ENCODE assay signal across 9 mouse cellular contexts in the genomic region with DNA sequence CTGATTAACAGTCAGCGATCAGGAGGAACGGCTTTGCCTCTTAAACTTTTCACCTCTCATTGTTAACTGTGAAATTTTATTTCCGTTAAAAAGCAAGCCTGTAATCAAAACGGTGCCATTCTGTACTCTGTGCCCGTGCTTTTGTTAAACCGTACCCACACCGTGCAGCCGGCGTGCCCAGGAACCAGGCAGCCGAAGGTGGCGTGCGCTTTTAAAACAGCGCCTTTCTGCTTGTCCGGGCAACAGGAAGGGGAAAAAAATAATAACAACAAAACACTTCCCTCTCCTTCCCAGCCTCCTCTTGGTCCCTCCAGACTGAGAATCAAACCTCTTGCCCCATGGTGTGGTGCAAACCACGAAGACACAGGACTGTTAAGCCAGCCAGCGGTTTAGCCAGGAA.
DNase-seq lines count a peak whose midpoint lies in the region; ATAC-seq and TF ChIP-seq lines count a peak whose summit lies in the region.
"Had no signal": no experiment of that assay in that cellular context is flagged by ENCODE, and none has a peak within 500 bp of the region (broad histone marks: within the 10 kb centered on the region; RNA-seq: fewer than 3 reads in every experiment).

No protein-coding gene starts in this region.

- no peaks in the 10 kb centered on the region; the same call in 1 of the 2 replicates for H3K4me1 ChIP-seq in brown adipose tissue, adult 24 weeks (ENCODE audit: control insufficient read depth, insufficient read depth, insufficient read length, low read length)
- H3K4me1 ChIP-seq in heart, embryonic 14.5 days (ENCODE audit: control insufficient read depth in 2 of 2, insufficient read depth in 2 of 2, low read length in 2 of 2) = peaks cover 0 to 2% of the 10 kb centered on the region in 2 experiments; a peak in 1 of 4 replicates
- H3K4me1 ChIP-seq in limb, embryonic 12.5 days (replicated peaks) = peaks cover 5% of the 10 kb centered on the region; the same call in 1 of the 2 replicates

- intact Hi-C loops in gastrocnemius, adult 2 months (cut with DNase I) = no loop called here
- intact Hi-C loops in left cerebral cortex, postnatal 4 days (cut with DNase I) = no loop called here

- 3% methylated on average over 16 of the region's 16 CpGs for WGBS in heart, embryonic 14.5 days
- under 1% methylated on average over 16 of the region's 16 CpGs for WGBS in limb, embryonic 12.5 days

- no peak overlapping the region for H3K9ac ChIP-seq in heart, embryonic 14.5 days (ENCODE audit: low read length)
- no peak overlapping the region for H3K9ac ChIP-seq in limb, embryonic 12.5 days (replicated peaks)

- H3K4me2 ChIP-seq in heart, embryonic 14.5 days (ENCODE audit: low read length) = peak overlapping the region; percentile 63
- H3K4me2 ChIP-seq in limb, embryonic 12.5 days = peak overlapping the region; percentile 47

- H3K9me3 ChIP-seq in heart, embryonic 14.5 days (ENCODE audit: control insufficient read depth, low read length) = no peaks in the 10 kb centered on the region
- H3K9me3 ChIP-seq in limb, embryonic 12.5 days = no peaks in the 10 kb centered on the region

- no peak for DNase-seq in gastrocnemius, adult 2 months
- DNase-seq in gastrocnemius, postnatal 10 days = no peak
- no peak for DNase-seq in left cerebral cortex, postnatal 4 days
- DNase-seq in retina, postnatal 1 day = no peak
- DNase-seq in right cerebral cortex, postnatal 25 days = no peak
- DNase-seq: spleen, adult 18-20 months had no signal

- no peak for ATAC-seq in heart, embryonic 14.5 days (ENCODE audit: insufficient number of reproducible peaks, insufficient read depth, low FRiP score, low read depth)
- no peak for ATAC-seq in limb, embryonic 12.5 days (ENCODE audit: insufficient number of reproducible peaks, insufficient read depth, low FRiP score, low TSS enrichment, low read depth)

- TF ChIP-seq CTCF in gastrocnemius, adult 2 months (IDR thresholded peaks at IDR 0.05) = no peak

- H3K27ac ChIP-seq in gastrocnemius, adult 2 months = no peak overlapping the region
- H3K27ac ChIP-seq in brown adipose tissue, adult 24 weeks (replicated peaks; ENCODE audit: low read depth, low read length) = no peak overlapping the region
- no peak overlapping the region for H3K27ac ChIP-seq in heart, embryonic 14.5 days (replicated peaks in 1 of 2; ENCODE audit: control insufficient read depth in 1 of 2, insufficient read depth in 1 of 2, low read depth in 2 of 2, low read length in 2 of 2)
- H3K27ac ChIP-seq in limb, embryonic 12.5 days = no peak overlapping the region

- peaks cover 65% of the 10 kb centered on the region for H3K27me3 ChIP-seq in heart, embryonic 14.5 days (ENCODE audit: control insufficient read depth, insufficient read depth, low read length)
- H3K27me3 ChIP-seq in limb, embryonic 12.5 days = peaks cover 87% of the 10 kb centered on the region

- H3K36me3 ChIP-seq in heart, embryonic 14.5 days (ENCODE audit: control insufficient read depth, insufficient read depth, low read length) = no peaks in the 10 kb centered on the region
- H3K36me3 ChIP-seq in limb, embryonic 12.5 days = no peaks in the 10 kb centered on the region

- H3K4me3 ChIP-seq in gastrocnemius, adult 2 months = peak overlapping the region; percentile 39
- peak overlapping the region; percentile 48 for H3K4me3 ChIP-seq in brown adipose tissue, adult 24 weeks (ENCODE audit: insufficient read depth, low read depth, low read length)
- H3K4me3 ChIP-seq in heart, embryonic 14.5 days (ENCODE audit: control insufficient read depth in 1 of 2, insufficient read depth in 1 of 2, low read depth in 1 of 2, low read length in 2 of 2) = peak overlapping the region; percentile 2 to 23; a peak in 2 of 4 replicates
- peak overlapping the region; percentile 23 for H3K4me3 ChIP-seq in limb, embryonic 12.5 days (replicated peaks)
